Mouse (Mus musculus): ENCODE data around the gene Trmt112.

DNA sequence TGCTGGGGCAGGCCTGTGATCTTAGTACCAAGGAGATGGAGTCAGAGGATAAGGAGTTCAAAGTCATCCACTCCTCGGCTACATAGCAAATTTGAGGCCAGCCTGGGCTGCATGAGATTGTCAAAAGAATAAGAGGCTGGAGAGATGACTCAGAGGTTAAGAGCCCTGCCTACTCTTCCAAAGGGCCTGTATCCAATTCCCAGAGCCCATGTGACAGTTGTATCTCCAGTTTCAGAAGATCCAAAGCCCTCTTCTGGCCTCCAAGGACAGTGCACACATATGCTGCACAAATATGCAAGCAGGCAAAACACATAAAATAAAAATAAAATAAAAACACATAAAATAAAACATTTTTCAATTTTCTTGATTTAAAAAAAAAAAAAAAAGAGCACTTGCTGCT, 35.2 kb upstream of the Trmt112 start:
- TF ChIP-seq CTCF (IDR thresholded peaks at IDR 0.05; ENCODE audit: low read depth) (no peak), EP300 (IDR thresholded peaks at IDR 0.05; ENCODE audit: low read depth) (no peak)
